Mouse (Mus musculus) layer of hippocampus, postnatal 25 days (tissue): Measurements from ENCODE around the gene Dennd1a. TPM values are rescaled to one million over a fixed set of nuclear protein-coding genes. Genes with fewer than 3 reads are reported as not detected.
"Not testable (repeated sequence)": the region's sequence is repeated elsewhere in the genome, so short reads cannot be mapped to it uniquely, and the experiment has no call there.

Source experiments
- DNase-seq, 2 experiments: peaks; one replicate each; pipeline ENCODE4 v3.0.0; 2022; ENCODE audit warnings: mixed read lengths in 2 of 2, low spot score in 1 of 2; ENCODE audit errors: extremely low spot score in 1 of 2
- total RNA-seq, 2 experiments: library from RNA; stranded (reverse); gene quantifications; 2 replicates each; pipeline ENCODE4 v1.2.3; 2021

Gene Dennd1a
- total RNA-seq, 2 experiments from 2014 or later, result 73.5 to 77.3 TPM

DNA sequence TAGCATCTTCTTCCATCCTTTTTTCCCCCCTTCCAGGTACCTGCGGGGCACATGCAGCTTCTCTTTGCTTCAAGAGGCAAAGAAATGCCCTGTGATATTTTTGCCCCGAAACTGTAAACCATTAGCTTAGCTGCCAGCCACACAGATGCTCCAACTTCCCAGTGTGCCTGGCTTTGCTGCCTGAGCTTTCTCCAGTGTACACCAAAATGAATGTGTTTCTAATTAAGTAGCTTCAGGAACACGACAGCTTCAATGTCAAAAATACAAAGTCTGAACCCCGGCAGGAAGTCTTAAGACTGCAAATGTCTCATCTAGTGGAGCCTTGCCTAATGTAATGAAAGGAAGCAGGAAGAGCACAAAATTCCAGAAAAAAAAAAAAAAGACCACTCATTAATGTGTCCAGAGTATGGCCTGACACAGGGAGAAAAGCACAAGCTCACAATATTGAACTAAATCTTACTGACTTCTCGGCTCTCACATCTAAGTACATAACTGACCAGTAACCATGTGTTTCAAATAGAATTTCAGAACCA lies 301.4 kb downstream of the Dennd1a start:
- no peak for DNase-seq

GRCm38 (mm10) chr2:37982714-37983113 lies 304.5 kb downstream of the Dennd1a start:
- no peak for DNase-seq

DNA sequence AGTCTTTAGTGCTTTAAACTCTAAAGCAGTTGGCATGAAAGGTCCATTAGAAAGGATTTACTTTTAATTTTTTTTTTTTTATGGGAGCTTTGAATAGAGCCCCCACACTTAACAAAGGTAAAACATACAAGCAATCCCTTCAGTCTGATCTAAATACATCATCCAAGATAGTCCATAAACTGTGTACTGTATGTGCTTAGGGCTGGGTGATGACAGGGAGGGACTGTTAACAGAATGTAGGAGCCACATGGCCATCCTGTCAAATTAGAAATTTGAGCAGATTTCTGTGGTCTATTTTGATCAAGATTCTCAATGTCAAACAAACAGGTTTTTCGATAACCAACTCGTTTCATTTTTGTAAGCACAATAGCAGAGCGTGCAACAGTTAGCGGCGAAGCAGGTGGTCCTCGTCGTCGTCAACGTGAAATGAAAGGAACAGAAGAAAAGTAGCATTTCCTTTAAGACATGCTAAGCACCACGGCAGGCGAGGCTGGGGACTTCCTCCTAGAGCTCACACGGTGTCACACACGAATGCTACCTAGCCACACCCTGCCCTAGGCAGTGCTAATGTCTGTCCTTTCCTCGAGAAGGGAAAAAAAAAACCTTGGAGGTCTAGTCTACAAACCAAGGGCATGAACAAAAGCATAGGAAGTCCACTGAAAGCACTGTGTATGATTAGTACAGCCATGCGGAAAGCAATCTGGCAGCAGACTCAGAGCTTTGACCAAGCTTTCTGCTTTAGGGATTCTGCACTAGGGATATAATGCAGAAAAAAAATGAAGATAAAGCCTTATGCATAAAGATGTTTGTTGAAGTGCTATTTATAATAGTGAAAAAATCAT lies 305.4 kb downstream of the Dennd1a start:
- DNase-seq, result no peak

DNA sequence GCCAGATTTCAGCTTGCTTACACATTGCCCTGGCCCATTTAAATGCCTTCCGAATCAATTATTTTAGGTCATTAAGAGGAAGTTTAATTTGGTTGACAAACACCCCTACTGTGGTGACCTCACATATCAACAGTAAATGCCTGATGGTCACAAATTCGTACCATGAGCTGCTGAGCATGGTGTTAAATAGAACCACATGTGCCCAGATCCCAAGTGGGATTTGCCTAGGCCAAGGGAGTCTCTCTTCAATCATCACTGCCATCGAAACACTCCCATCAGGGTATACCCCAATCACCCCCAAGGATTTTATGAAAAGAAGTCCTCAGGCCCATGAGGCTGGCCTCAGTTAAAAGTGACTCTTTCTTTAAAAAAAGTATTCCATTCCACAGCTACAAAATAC lies 313.0 kb downstream of the Dennd1a start:
- no peak for DNase-seq

DNA sequence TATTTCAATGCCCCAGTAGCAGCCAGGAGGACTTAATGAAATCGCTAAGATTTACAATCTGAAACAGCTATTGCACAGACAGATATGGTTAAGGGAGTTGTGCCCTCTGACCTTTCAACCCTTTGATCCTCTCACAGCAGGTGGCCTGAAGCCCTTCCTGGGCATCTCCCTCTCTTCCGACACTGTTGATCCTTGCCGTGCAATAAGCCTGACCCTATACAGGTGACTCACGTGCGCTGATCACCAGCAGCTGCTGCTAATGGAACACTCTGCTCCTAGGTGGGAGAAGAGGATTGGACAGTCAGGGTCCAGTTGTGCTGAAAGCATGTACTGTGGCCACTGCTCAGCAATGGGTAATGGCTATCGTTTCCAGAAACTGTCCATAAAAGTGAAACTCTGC lies 314.6 kb downstream of the Dennd1a start:
- DNase-seq, result no peak

DNA sequence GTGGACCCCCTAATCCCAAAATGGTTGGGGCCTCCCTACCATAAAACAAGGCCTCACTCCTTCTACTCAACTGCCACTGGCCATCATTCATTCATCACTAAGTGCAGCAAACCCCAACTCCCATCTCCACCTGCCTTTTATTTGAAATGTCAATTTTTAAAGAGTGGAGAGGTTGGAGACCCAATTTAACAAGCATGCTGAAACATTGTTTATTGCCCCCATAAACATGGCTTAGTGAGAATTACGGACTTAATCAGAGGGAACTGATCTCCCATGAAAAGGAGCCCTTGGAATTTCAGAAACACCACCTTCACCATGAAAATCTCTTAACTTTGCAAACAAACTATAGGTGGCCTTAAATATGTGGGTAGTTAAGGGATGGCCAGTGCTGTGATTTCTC lies 315.5 kb downstream of the Dennd1a start:
- DNase-seq, result no peak

GRCm38 (mm10) chr2:37969713-37970485 lies 317.3 kb downstream of the Dennd1a start:
- DNase-seq, result no peak

DNA sequence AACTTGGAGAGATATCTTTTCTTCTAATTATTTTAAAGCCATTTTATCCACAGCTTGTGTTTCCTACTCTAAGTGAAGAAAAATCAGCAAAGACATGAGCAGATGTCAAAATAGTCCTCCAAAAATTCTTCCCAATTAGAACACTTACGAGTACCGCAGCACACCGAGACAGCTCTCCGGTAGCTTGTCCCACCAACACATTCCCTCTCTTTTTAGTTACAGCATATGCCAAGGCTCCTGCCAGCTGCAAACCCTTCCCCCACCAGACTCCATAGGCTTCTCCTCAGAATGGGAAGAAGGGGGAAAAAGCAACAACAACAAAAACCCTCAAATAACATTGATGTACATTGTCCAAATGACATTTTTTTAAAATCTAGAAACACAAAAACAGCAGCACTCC lies 322.7 kb downstream of the Dennd1a start:
- DNase-seq, result no peak

DNA sequence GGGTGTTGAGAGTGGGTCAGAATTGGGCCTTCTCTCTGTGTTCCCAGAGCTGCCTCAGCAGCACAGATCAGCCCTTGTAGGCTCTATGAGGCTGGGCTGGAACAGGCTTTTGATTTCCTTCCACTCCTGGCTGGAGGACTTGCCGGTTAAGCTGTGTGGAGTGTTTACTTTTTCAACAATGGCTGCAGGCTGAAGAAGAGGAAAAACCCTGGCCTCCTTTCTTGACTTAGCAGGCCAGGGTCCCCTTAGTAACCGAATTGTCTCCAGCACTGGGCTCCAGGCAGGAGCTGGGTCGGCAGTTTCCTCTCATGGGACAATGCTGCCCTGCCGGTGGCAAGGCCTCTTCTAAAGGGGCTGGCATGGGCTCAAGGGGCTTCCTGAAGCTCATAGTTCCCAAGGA lies 323.8 kb downstream of the Dennd1a start:
- DNase-seq, result no peak

GRCm38 (mm10) chr2:37948424-37948823 lies 338.8 kb downstream of the Dennd1a start:
- no peak for DNase-seq

DNA sequence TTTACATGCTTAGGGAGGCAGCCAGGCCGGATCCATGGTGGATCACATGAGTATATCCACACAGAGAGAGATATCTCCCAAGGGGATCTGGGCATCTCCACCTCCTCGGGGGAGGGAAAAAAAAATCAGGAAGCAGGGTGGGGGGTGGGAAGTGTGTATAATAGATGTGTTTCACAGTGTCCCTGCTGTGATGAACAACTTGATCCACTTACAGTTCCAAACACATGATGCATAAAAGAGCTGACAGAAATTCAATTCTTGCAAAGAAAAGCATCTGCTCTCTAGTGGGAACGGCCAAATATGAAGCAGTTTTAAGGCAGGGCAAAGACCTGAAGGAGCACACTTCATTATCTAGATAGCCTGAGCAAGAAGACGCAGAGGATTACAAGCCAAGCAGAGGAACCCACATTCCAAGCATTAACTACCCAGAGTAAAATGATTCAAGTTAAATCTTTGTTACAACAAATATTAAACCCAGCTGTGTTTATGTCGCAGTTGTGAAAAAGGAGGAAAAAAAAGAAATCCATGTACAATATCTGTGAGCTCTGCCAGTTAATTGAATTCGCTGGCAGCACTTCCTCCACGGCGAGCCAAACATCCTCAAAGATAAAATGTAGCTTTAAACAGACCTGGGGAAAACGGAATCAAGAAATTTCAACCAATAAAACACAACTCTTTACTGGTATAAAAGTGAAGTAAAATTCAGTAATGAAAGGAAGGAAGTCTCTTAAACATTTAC lies 341.4 kb downstream of the Dennd1a start:
- no peak for DNase-seq

DNA sequence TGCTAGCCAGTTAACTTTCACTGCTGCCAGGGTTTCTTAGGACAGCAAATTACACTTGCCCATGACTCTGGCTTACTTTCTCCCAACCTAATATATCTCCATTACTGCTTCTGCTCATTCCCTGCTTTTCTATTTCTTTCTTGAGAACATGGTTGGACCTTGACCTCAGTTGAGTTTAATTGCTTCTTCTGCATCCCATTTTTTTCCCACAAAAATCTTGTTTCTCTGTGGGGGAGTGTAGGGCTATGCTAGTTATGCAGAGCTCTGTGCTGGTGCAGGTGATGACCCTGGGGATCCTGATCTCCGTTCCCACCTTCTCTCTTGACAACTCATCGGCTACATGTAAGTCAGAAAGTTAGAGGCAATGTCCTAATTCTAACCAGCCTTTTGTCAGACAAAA lies 344.3 kb downstream of the Dennd1a start:
- no peak for DNase-seq

DNA sequence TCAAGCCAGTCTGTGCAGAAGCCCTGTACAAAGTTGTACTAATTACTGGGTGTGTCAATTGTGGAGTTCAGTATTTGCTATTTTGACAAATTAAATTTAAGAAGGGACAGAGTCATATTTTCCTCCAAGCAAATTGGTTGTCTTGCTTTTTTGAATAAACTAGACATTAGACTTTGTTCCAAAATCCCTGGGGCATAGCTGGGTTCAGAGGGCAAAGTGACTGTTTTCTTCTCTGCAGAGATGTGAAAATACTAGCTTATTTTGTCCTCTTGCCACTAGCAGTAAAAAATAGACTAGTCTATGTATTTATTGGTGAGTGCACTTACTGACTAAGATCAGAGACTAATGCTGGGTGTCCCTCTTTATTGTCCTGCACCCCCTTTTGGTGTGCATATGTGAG lies 345.4 kb downstream of the Dennd1a start:
- no peak for DNase-seq

GRCm38 (mm10) chr2:37940845-37941361 lies 346.3 kb downstream of the Dennd1a start:
- DNase-seq, result no peak

- no peak for DNase-seq
Observed at GRCm38 (mm10) chr2:37939997-37940396, 347.2 kb downstream of the Dennd1a start.

- not testable (repeated sequence) for DNase-seq
Observed at GRCm38 (mm10) chr2:37936922-37937321, 350.3 kb downstream of the Dennd1a start.

- DNase-seq, result no peak
Observed at GRCm38 (mm10) chr2:37932240-37932639, 354.9 kb downstream of the Dennd1a start.

DNA sequence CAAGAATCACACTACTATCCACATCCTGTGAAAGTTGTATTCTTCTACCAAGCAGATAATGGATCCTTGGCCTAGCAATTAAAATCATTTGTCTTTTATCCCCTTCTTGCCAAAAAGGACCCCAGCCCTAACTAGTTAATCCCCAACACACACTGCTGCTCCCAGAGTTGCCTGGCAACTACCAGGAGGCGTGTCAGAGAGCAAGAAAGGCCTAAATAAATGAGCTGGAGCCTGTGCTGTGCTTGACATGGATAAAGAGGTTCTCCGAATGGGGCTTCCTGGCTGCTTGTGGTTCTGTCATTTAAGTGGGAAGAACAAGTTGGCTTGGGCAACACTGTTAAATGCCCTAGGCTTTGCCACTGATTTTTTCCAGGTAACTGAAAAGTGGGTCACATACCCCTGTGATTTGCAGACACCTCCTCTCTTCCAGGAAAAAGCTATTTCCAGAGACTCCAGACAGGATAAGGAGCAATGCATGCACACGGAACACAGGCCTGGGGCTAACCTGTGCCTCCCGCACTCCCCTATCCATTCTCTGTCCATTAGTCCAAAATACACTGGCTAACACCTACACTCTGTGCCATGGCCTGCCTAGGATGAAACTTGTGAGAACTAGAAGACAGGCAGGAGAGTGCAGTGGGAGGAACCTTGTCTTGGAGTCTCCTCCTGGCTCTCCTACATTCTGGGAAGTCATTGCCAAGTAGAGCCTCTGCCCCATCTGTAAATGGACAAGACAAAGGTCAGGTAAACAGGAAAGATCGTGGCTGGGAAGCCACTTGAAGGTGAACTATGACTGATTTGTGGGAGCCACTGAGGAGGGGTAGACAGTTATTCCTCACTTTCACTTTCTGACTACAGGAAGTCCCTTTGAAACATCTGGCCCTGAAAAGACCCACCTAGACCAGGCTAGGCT lies 355.9 kb downstream of the Dennd1a start:
- no peak for DNase-seq

DNA sequence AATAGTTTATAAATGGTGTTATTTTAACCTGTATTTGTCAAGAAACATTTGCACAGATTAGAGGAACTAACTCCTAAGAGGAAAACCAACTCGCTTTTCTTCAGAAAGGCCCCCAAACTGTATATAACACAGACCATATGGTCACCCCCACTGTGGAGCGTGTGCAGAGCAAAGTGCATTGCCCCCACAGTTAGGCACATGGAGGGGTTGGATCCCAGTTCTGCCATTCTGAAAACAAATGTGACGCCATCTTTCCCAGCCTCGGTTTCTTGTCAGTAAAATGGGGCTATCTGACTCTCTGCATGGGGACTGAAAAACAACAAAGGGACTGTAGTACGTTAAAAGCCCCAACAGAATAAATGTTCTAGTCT lies 361.1 kb downstream of the Dennd1a start:
- no peak for DNase-seq
